Mouse (Mus musculus) heart, embryonic 14.5 days (tissue): ENCODE data around the gene 1700067P10Rik. TPM values are rescaled to one million over a fixed set of nuclear protein-coding genes. Genes with fewer than 3 reads are reported as not detected.

Experiments
- ATAC-seq: fragments of 200-750 bp; cut with Nextera tagmentation; 2 replicates; pipeline ENCODE4 v1.8.0; 2017; ENCODE audit warnings: low read depth, moderate TSS enrichment; ENCODE audit not compliant: insufficient number of reproducible peaks, insufficient read depth, low FRiP score
- H3K27ac ChIP-seq, 2 experiments: fragments of 200-500 bp in 1 of 2; fragments of 300-500 bp in 1 of 2; sonication (generic) in 1 of 2; replicated peaks in 1 of 2; 2 replicates each; pipeline ENCODE4 v1.5.1; 2012 to 2014; ENCODE audit warnings: low read depth in 2 of 2, low read length in 2 of 2, control low read depth in 1 of 2, mild to moderate bottlenecking in 1 of 2, mixed read lengths in 1 of 2; ENCODE audit not compliant: control insufficient read depth in 1 of 2, insufficient read depth in 1 of 2
- H3K27me3 ChIP-seq: fragments of 300-500 bp; sonication (generic); 2 replicates; pipeline ENCODE4 v1.6.1; 2014; ENCODE audit warnings: mild to moderate bottlenecking, low read length, control low read depth; ENCODE audit not compliant: control insufficient read depth, insufficient read depth
- H3K36me3 ChIP-seq: fragments of 300-500 bp; sonication (generic); 2 replicates; pipeline ENCODE4 v1.6.1; 2014; ENCODE audit warnings: mild to moderate bottlenecking, control low read depth, low read length, mixed read lengths; ENCODE audit not compliant: control insufficient read depth, insufficient read depth
- H3K4me1 ChIP-seq, 2 experiments: fragments of 200-500 bp in 1 of 2; fragments of 300-500 bp in 1 of 2; sonication (generic) in 1 of 2; 2 replicates each; pipeline ENCODE4 v1.6.1; 2012 to 2014; ENCODE audit warnings: low read length in 2 of 2, control low read depth in 1 of 2, mixed read lengths in 1 of 2; ENCODE audit not compliant: control insufficient read depth in 2 of 2, insufficient read depth in 2 of 2
- H3K4me2 ChIP-seq: fragments of 300-500 bp; sonication (generic); 2 replicates; pipeline ENCODE4 v1.6.1; 2014; ENCODE audit warnings: mild to moderate bottlenecking, low read length
- H3K4me3 ChIP-seq, 2 experiments: fragments of 200-500 bp in 1 of 2; fragments of 300-500 bp in 1 of 2; sonication (generic) in 1 of 2; 2 replicates each; pipeline ENCODE4 v1.5.1; 2012 to 2014; ENCODE audit warnings: low read length in 2 of 2, mild to moderate bottlenecking in 2 of 2, control low read depth in 1 of 2, low read depth in 1 of 2, moderate library complexity in 1 of 2; ENCODE audit not compliant: control insufficient read depth in 1 of 2, insufficient read depth in 1 of 2
- H3K9ac ChIP-seq: fragments of 300-500 bp; sonication (generic); 2 replicates; pipeline ENCODE4 v1.6.1; 2014; ENCODE audit warnings: mild to moderate bottlenecking, low read length
- H3K9me3 ChIP-seq: fragments of 300-500 bp; sonication (generic); 2 replicates; pipeline ENCODE4 v1.6.1; 2016; ENCODE audit warnings: low read length, control low read depth; ENCODE audit not compliant: control insufficient read depth
- WGBS: fragments of 180-500 bp; shearing (Covaris S2); extraction: QIAGEN DNeasy Blood & Tissue Kit; methylation state at CpG from one replicate; pipeline ENCODE4 v1.1.7; 2014; 5-methylcytosine and 5-hydroxymethylcytosine counted together
- polyA plus RNA-seq: library from polyadenylated mRNA; unstranded; fragments of >200 nt; fragmentation: Nextera tagmentation; extraction: Ambion mirVana; gene quantifications from 2 replicates; pipeline ENCODE4 v1.2.1, GENCODE M21; 2014

1700067P10Rik gene
- polyA plus RNA-seq, 1 experiment from 2014 or later: not detected

DNA sequence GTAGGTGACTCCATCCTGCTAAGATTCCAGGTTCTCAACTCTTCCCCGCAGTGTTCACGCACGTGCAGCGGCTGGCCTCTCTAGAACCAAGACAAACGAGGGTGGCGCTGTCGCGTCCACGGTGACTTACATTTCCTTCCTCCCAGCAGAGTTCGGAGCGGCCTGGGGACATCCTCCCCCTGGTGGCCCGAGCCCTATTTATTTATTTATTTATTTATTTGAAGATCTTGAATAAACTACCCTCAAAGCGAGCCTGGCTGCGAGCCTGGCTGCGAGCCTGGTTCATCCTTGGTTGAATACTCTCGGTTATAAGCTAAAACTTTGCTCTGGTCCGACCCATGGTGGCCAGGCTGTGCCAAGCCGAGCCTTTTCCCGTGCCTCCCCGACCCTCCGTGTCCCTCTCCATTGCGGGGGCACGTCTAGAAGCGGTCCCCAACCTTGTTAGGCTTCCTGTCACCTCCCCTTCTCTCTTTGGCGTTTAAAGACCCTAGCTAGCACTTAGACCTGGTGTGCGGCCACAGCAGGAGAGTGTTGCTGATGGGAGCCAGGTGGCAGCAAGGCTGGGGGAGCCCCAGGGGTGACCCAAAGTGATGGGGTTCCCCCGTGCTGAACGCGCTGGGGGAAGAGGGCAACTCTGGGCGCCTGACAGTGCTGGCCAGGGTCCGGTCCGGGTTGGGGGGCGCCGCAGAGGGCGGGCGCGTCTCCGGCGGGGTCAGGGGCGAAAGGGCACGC lies 8.1 kb downstream of the 1700067P10Rik start:
- peaks cover 5% of the 10 kb centered on the region; the same call in 1 of the 2 replicates for H3K9me3 ChIP-seq
- no peak for ATAC-seq
- peak overlapping the region; percentile 53 for H3K9ac ChIP-seq
- peak overlapping the region; percentile 80 for H3K4me2 ChIP-seq
- no peaks in the 10 kb centered on the region for H3K36me3 ChIP-seq
- peaks cover 22 to 36% of the 10 kb centered on the region in 2 experiments for H3K4me1 ChIP-seq
- no peak overlapping the region for H3K27ac ChIP-seq
- peak overlapping the region; percentile 35 to 41 for H3K4me3 ChIP-seq
- peaks cover 64% of the 10 kb centered on the region for H3K27me3 ChIP-seq
- WGBS: under 1% methylated on average over 39 of the region's 41 CpGs

DNA sequence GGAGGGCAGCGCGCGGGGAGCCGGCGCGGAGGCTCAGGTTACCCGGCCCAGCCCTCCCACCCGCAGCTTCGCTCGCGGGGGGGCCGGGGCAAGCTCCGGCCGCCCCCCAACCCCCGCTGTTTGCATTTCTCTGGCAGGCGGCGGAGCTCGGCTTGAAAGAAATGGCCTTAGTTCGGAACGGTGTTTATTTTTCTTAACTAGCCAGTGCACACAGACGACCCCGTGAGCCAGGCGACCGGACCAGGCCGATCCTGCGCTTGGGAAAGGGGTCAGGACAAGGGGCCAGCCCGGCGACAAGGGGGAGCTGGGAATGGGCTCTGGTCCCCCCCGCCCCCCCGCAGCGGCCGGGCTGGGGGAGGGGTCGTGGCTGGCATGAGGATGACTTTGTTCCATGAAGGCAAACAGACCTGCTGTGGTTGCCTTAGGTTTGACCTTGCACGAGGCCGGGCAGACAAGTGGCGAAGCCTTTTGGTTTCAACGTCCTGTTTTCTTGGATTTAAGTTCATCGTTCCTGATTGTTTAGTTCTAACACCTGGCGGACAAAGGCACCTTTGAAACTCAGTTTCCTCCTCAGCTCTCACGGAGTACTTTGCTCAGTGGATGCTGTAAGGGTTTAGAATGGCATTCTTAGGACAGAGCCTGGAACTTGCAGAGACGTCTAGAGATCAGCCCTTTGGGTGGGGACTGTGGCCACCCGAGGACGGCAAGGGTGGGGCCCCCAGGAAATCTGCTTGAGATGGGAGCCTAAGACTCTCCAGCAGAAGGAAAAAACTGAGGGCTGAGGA lies 8.8 kb downstream of the 1700067P10Rik start:
- H3K9me3 ChIP-seq: peaks cover 5% of the 10 kb centered on the region; the same call in 1 of the 2 replicates
- H3K4me1 ChIP-seq: peaks cover 22 to 36% of the 10 kb centered on the region in 2 experiments
- 2% methylated on average over 41 of the region's 43 CpGs for WGBS
- H3K27me3 ChIP-seq: peaks cover 64% of the 10 kb centered on the region
- H3K4me2 ChIP-seq: peak overlapping the region; percentile 80
- peak overlapping the region; percentile 35 to 41 for H3K4me3 ChIP-seq
- H3K27ac ChIP-seq: no peak overlapping the region
- no peaks in the 10 kb centered on the region for H3K36me3 ChIP-seq
- H3K9ac ChIP-seq: peak overlapping the region; percentile 53
- ATAC-seq: no peak

DNA sequence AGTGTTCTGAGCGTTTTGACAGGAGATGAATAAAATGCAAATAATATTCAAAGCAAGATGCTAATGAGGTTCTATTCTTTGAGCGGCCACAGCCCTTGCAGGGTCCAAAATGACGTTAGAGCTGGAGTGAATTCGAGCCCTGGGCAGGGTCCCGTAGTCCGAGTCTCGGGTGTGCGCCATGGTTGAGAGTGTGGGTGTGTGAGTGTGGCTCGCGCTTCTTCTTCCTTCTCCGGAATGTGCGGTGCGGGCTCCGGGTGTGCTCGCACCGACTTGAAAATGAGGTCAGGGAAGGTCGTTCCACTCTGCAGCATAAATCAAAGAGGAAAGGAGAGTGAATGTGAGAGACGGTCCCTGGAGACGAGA lies 9.4 kb downstream of the 1700067P10Rik start:
- Histone ChIP-seq H3K36me3 (no peaks in the 10 kb centered on the region), H3K9ac (no peak overlapping the region), H3K27ac (no peak overlapping the region), H3K9me3 (peaks cover 2% of the 10 kb centered on the region; the same call in 1 of the 2 replicates), H3K4me1 (peaks cover 22 to 36% of the 10 kb centered on the region in 2 experiments), H3K4me3 (peak overlapping the region; percentile 12 to 41), H3K4me2 (peak overlapping the region; percentile 80), H3K27me3 (peaks cover 64% of the 10 kb centered on the region)
- WGBS: under 1% methylated on average over 19 of the region's 19 CpGs
- no peak for ATAC-seq

DNA sequence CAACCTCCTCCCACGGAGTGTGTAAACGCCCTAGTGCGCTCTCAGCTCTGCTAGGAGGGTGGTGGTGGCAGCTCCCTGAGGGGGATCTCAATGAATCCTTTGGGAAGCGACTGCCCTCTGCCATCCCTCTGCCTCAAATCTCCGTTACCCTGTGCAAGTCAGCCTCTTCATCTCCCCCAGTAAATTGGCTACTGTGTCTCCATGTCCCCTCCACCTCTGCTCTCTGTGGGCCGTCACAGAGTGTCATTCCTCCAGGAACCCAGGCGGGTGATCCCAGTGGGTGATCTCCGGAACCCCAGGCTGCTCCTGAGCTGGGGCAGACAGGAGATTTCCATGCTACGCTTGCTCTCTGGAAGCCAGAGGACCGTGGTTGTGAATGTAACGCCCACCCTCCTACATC lies 10.2 kb downstream of the 1700067P10Rik start:
- Histone ChIP-seq H3K4me1 (peaks cover 22 to 36% of the 10 kb centered on the region in 2 experiments), H3K4me3 (no peak overlapping the region), H3K36me3 (no peaks in the 10 kb centered on the region), H3K27ac (no peak overlapping the region), H3K4me2 (peak overlapping the region; percentile 80; the same call in 1 of the 2 replicates), H3K27me3 (peaks cover 58% of the 10 kb centered on the region), H3K9me3 (no peaks in the 10 kb centered on the region), H3K9ac (no peak overlapping the region)
- no peak for ATAC-seq
- 12% methylated on average over 11 of the region's 11 CpGs for WGBS

DNA sequence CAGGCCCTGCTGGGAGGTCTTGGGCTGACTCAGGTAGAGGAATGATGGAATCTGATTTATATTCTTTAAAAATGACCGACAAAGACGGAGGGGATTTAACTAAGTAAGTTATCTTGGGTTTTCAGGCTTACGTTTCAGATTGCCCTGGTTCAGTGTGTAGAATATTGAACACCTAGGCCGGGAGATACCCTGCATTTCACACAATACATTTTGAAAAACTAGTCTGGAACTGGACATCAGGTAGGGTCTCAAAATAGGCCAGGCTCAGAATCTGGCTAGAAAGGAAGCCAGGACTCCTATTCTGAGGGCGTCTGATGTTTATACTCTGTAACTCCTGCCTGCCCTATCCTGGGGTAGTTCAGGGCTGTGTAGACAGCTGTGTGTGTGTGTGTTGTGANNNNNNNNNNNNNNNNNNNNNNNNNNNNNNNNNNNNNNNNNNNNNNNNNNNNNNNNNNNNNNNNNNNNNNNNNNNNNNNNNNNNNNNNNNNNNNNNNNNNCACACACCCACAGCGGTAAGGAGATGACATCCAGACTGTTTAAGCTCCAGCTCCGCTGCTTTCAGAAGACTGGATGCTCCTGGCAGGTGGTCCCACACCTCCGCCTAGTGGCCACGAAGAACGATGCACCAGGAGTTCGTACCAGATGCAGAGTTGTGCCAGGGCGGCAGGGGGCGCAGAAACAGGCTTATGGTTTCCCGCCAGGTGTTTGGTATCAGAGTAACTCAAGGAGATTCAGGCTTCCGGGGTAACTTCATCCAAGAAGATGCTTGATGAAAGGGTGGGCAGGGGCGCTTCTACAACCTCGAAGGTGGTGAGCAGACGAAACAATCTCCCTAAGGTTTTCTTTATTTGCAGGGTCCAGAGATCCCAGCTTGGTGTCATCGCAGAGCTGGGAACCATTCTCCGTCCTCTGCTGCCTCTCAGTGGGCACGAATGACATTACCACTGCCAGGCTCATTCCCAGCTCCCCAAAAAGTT lies 11.6 kb downstream of the 1700067P10Rik start:
- Histone ChIP-seq H3K9me3 (no peaks in the 10 kb centered on the region), H3K27me3 (peaks cover 45% of the 10 kb centered on the region)
- 14% methylated on average over 20 of the region's 21 CpGs for WGBS

DNA sequence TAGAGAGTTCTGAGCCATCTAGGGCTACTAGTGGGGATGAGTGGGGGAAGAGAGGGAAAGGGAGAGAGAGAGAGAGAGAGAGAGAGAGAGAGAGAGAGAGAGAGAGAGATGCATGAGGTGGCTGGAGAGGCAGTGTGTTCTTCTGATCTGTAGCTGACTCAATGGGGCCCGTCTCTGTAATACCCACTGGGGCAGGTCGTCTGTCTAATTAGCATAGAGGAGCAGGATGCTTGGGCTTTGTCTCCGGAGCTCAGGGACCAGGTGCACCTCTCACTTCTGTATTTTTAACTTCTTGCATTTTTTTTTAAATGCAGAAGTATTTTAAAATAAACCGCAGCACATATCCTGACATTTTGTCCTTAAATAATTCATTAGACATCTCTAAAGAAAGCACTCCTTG lies 18.2 kb downstream of the 1700067P10Rik start:
- Histone ChIP-seq H3K9ac (no peak overlapping the region), H3K27me3 (no peaks in the 10 kb centered on the region), H3K4me3 (no peak overlapping the region), H3K27ac (no peak overlapping the region), H3K36me3 (no peaks in the 10 kb centered on the region), H3K4me2 (no peak overlapping the region), H3K9me3 (no peaks in the 10 kb centered on the region), H3K4me1 (no peaks in the 10 kb centered on the region)
- WGBS: 56% methylated on average over 4 of the region's 4 CpGs
- no peak for ATAC-seq

More for the DNA sequence above, 11.6 kb downstream of the 1700067P10Rik start:
- no peak overlapping the region for H3K27ac ChIP-seq
- H3K36me3 ChIP-seq: no peaks in the 10 kb centered on the region
- no peak overlapping the region for H3K9ac ChIP-seq
- peak; percentile 64; the same call in 1 of the 2 replicates for ATAC-seq
- peak overlapping the region; percentile 11 to 29; a peak in 3 of 4 replicates for H3K4me3 ChIP-seq
- peak overlapping the region; percentile 60 for H3K4me2 ChIP-seq
- peaks cover 22 to 29% of the 10 kb centered on the region in 2 experiments for H3K4me1 ChIP-seq

DNA sequence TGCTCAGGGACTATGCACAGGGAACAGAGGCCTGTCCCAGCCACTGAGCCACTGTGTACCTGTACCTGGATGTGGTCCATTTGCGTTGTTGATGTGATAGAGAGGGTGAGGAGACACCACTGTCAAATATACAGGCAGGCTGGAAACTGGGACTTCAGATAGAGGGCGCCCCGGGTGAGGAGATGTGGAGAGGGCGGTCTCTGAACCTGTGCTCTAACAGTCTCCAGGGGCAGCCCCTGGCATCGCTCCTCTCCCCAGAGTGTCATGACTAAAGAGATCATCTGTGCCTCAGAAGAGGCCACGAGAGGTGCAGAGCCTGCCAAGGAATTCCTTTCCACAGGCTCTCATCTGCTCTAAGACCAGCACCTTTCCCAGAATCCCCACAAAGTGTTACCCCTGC lies 18.7 kb downstream of the 1700067P10Rik start:
- no peak for ATAC-seq
- 55% methylated on average over 6 of the region's 6 CpGs for WGBS
- H3K36me3 ChIP-seq: no peaks in the 10 kb centered on the region

More for the DNA sequence above, 18.7 kb downstream of the 1700067P10Rik start:
- H3K4me2 ChIP-seq: no peak overlapping the region
- H3K27me3 ChIP-seq: no peaks in the 10 kb centered on the region
- H3K9ac ChIP-seq: no peak overlapping the region
- H3K27ac ChIP-seq: no peak overlapping the region
- H3K4me1 ChIP-seq: no peaks in the 10 kb centered on the region
- H3K9me3 ChIP-seq: no peaks in the 10 kb centered on the region
- no peak overlapping the region for H3K4me3 ChIP-seq
